Mouse (Mus musculus): Measurements from ENCODE around the gene Wbp1.

DNA sequence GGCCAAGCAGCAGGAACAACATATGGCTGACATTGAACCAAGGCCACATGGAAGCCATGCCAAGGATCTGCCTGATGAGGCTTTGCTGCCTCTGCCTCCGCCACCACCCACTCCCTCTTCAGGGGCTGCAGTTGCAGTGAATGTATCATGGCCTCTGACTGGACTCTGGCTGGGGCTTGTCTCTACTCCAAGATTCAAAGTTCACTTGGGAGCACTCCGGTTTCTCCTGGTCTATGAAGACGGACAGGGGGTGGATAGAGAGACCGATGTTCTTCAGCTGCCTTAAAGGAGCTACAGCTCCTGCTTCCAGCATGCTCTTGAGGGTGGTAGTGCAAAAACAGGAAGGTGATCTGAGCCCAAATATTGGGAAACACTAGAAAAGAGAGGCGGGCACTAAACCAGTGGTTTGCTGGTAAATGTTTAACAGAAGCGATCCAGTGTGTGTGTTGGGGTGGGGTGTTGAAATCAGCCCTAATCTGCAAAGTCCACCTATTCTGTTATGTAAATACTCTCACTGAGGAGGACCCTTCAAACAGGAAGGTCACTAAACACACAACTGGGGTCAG, 10.2 kb upstream of the Wbp1 start:
- peak; percentile 46; the same call in 1 of the 2 replicates for TF ChIP-seq EP300 (IDR thresholded peaks at IDR 0.05; ENCODE audit: low read depth)
- no peak for TF ChIP-seq CTCF (IDR thresholded peaks at IDR 0.05; ENCODE audit: low read depth)
